Mouse (Mus musculus) liver, embryonic 14.5 days (tissue): ENCODE measurements around the gene Ehbp1l1. TPM values are rescaled to one million over a fixed set of nuclear protein-coding genes. Genes with fewer than 3 reads are reported as not detected.

Experiments
- ATAC-seq: fragments of 200-750 bp; cut with Nextera tagmentation; 2 replicates; pipeline ENCODE4 v1.8.0; 2017; ENCODE audit warnings: moderate number of reproducible peaks, mild to moderate bottlenecking, moderate library complexity; ENCODE audit not compliant: insufficient read depth
- DNase-seq, 3 experiments: peaks; one replicate each; pipeline ENCODE4 v3.0.0-alpha.2; 2012 to 2013; ENCODE audit warnings: low read depth in 3 of 3, low spot score in 3 of 3
- H3K27ac ChIP-seq: fragments of 300-500 bp; sonication (generic); 2 replicates; pipeline ENCODE4 v1.5.1; 2014; ENCODE audit warnings: moderate library complexity, mild to moderate bottlenecking, control low read depth, inconsistent platforms
- H3K27me3 ChIP-seq: fragments of 300-500 bp; sonication (generic); 2 replicates; pipeline ENCODE4 v1.6.1; 2014; ENCODE audit warnings: mild to moderate bottlenecking, low read length, moderate library complexity; ENCODE audit not compliant: control insufficient read depth, insufficient read depth
- H3K36me3 ChIP-seq: fragments of 300-500 bp; sonication (generic); replicated peaks from 2 replicates; pipeline ENCODE4 v1.6.1; 2014; ENCODE audit warnings: low read depth; ENCODE audit not compliant: control insufficient read depth, insufficient read depth
- H3K4me1 ChIP-seq, 2 experiments: fragments of 200-500 bp in 1 of 2; fragments of 300-500 bp in 1 of 2; sonication (generic) in 1 of 2; replicated peaks; 2 replicates each; pipeline ENCODE4 v1.6.1; 2012 to 2014; ENCODE audit warnings: antibody characterized with exemption in 1 of 2, inconsistent platforms in 1 of 2, low read length in 1 of 2; ENCODE audit not compliant: control insufficient read depth in 2 of 2, insufficient read depth in 2 of 2
- H3K4me2 ChIP-seq: fragments of 300-500 bp; sonication (generic); 2 replicates; pipeline ENCODE4 v1.6.1; 2014; ENCODE audit warnings: low read depth, mild to moderate bottlenecking, control low read depth, moderate library complexity
- H3K4me3 ChIP-seq, 2 experiments: fragments of 200-500 bp in 1 of 2; fragments of 300-500 bp in 1 of 2; sonication (generic) in 1 of 2; 2 replicates each; pipeline ENCODE4 v1.5.1; 2012 to 2014; ENCODE audit warnings: low read depth in 2 of 2, low read length in 2 of 2, mild to moderate bottlenecking in 2 of 2, control low read depth in 1 of 2, inconsistent platforms in 1 of 2, moderate library complexity in 1 of 2; ENCODE audit not compliant: insufficient read depth in 1 of 2
- H3K9ac ChIP-seq: fragments of 300-500 bp; sonication (generic); replicated peaks from 2 replicates; pipeline ENCODE4 v1.6.1; 2014; ENCODE audit warnings: mild to moderate bottlenecking, control low read depth, moderate library complexity
- H3K9me3 ChIP-seq: fragments of 300-500 bp; sonication (generic); 2 replicates; pipeline ENCODE4 v1.6.1; 2016; ENCODE audit warnings: low read length, mixed read lengths; ENCODE audit not compliant: control insufficient read depth
- CTCF ChIP-seq: IDR thresholded peaks from 2 replicates; pipeline ENCODE4 v1.5.1; 2016; ENCODE audit warnings: antibody characterized with exemption, low read depth, control low read depth
- EP300 ChIP-seq: IDR thresholded peaks from 2 replicates; pipeline ENCODE4 v1.6.1; 2016; ENCODE audit warnings: antibody characterized with exemption, low read depth
- WGBS: fragments of 180-500 bp; shearing (Covaris S2); extraction: QIAGEN DNeasy Blood & Tissue Kit; methylation state at CpG from one replicate; pipeline ENCODE4 v1.1.7; 2014; ENCODE audit not compliant: insufficient replicate concordance; 5-methylcytosine and 5-hydroxymethylcytosine counted together
- polyA plus RNA-seq, 2 experiments: library from polyadenylated mRNA; depleted of rRNA in 1 of 2; stranded (reverse) in 1 of 2; unstranded in 1 of 2; fragments of >200 nt; fragmentation: Nextera tagmentation in 1 of 2; extraction: Ambion mirVana in 1 of 2; gene quantifications; 2 replicates each; pipeline versions ENCODE4 v1.2.1 to v1.2.3; 2012 to 2014

Ehbp1l1 gene
- polyA plus RNA-seq, 2 experiments = 66.0 to 95.5 TPM

DNA sequence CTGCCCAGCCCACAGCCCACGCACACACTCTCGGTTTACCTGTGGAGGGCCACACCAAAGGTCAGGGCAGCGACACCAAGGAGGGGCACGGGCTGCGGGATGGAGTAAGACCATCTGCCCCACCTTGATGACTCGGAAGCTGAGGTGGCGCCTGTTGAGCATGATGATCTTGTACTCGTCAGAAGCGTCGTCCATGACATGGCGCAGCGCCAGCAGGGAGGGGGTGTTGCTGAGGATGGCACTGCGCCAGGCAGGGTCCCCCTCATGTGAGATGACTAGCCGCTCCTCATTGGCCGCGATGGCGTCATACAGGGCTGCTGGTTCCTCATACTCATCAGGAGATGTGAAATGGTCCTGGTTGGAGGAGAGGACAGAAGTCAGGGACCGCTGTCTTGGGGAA, 59.7 kb downstream of the Ehbp1l1 start:
- Histone ChIP-seq H3K9me3 (no peaks in the 10 kb centered on the region), H3K4me3 (no peak overlapping the region), H3K9ac (no peak overlapping the region; the same call in 1 of the 2 replicates), H3K4me2 (peak overlapping the region; percentile 95), H3K27ac (peak overlapping the region; percentile 97), H3K27me3 (no peaks in the 10 kb centered on the region), H3K4me1 (peaks cover 32 to 38% of the 10 kb centered on the region in 2 experiments), H3K36me3 (peaks cover 10% of the 10 kb centered on the region)
- ATAC-seq (no peak), DNase-seq (no peak)
- TF ChIP-seq EP300 = no peak
- no peak for TF ChIP-seq CTCF
- 92% methylated on average over 18 of the region's 18 CpGs for WGBS

DNA sequence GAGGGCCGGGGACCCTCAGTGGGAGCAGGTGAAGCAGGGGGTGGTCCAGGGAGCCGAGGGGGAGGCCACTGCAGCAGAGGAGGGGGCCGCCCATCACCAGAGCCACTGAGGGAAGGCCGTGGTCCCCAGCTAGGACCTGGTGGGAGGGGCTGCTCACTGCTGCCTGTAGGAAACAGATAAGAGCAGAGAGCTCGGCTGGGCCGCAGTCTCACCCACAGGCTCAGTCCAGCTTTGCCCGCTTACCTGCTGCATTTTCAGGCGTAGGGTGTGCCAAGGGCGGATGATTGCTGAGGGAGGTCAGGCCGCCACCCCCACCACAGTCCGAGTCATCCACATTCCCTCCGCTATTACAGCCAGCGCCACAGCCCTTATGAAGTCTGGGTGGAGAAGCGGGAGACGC, 60.7 kb downstream of the Ehbp1l1 start:
- Histone ChIP-seq H3K9ac (peak overlapping the region; percentile 80), H3K9me3 (no peaks in the 10 kb centered on the region), H3K27me3 (no peaks in the 10 kb centered on the region), H3K27ac (peak overlapping the region; percentile 97), H3K4me2 (peak overlapping the region; percentile 95), H3K4me3 (peak overlapping the region; percentile 12 to 79; a peak in 3 of 4 replicates), H3K36me3 (peaks cover 7% of the 10 kb centered on the region), H3K4me1 (peaks cover 34 to 39% of the 10 kb centered on the region in 2 experiments)
- 19% methylated on average over 15 of the region's 15 CpGs for WGBS
- DNase-seq (peak; percentile 85), ATAC-seq (peak; percentile 83)
- peak; percentile 47 for TF ChIP-seq CTCF
- TF ChIP-seq EP300 = peak; percentile 86

DNA sequence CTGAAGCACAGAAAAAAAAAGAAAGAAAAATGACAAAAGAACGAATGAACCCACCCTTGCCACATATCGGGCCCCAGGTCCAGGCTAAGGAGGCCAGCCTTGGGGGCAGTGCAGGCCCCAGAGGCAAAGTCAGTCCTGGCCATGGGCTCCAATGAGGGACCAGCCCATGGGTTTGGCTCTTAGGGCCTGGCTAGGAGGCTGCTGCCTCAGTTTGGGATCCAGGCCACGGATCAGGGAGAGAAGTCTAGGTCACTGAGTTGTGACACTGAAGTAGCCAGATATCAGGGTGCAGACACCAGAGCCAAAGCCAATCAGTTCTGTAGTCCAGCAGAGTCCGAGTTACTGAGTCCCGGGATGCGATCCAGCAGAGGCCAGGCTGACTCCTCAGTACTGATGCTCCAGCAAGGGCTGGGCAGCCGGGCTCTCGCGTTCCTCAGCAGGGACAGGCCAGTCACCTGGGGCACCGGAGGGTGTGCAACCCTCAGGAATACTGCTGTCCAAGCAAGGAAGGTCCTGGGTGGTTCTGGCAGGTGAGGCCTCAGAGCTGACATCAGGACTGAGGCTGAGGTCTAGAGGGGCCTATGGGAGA, 61.4 kb downstream of the Ehbp1l1 start:
- Histone ChIP-seq H3K4me1 (peaks cover 34 to 39% of the 10 kb centered on the region in 2 experiments), H3K36me3 (peaks cover 5% of the 10 kb centered on the region; the same call in 1 of the 2 replicates), H3K27ac (peak overlapping the region; percentile 97), H3K4me3 (peak overlapping the region; percentile 12 to 79; a peak in 3 of 4 replicates), H3K9me3 (no peaks in the 10 kb centered on the region), H3K9ac (peak overlapping the region; percentile 80), H3K27me3 (no peaks in the 10 kb centered on the region), H3K4me2 (peak overlapping the region; percentile 95)
- 74% methylated on average over 10 of the region's 10 CpGs for WGBS
- ATAC-seq (no peak), DNase-seq (no peak)
- TF ChIP-seq CTCF = no peak
- TF ChIP-seq EP300 = no peak

- peak within 1 kb of the TSS; percentile 80 for H3K9ac ChIP-seq
- ATAC-seq (peak; percentile 83), DNase-seq (peak; percentile 90 to 92 (median 91))
- WGBS = under 1% methylated on average over 32 of the region's 32 CpGs
- no peak for TF ChIP-seq EP300
- TF ChIP-seq CTCF = peak; percentile 32
- H3K9me3 ChIP-seq = no peaks in the 10 kb centered on the region
- H3K27me3 ChIP-seq = no peaks in the 10 kb centered on the region
- H3K36me3 ChIP-seq = peaks cover 20% of the 10 kb centered on the region
- H3K4me3 ChIP-seq = peak within 1 kb of the TSS; percentile 79 to 84
- peak within 1 kb of the TSS; percentile 97 for H3K27ac ChIP-seq
- peak within 1 kb of the TSS; percentile 95 for H3K4me2 ChIP-seq
- peaks cover 34 to 39% of the 10 kb centered on the region in 2 experiments for H3K4me1 ChIP-seq
Measured at GRCm38 (mm10) chr19:5662981-5663913, 62.9 kb downstream of the Ehbp1l1 start, which contains the start of gene Sipa1. Gene Sipa1, minus strand, starts transcription at chr19:5663707.

DNA sequence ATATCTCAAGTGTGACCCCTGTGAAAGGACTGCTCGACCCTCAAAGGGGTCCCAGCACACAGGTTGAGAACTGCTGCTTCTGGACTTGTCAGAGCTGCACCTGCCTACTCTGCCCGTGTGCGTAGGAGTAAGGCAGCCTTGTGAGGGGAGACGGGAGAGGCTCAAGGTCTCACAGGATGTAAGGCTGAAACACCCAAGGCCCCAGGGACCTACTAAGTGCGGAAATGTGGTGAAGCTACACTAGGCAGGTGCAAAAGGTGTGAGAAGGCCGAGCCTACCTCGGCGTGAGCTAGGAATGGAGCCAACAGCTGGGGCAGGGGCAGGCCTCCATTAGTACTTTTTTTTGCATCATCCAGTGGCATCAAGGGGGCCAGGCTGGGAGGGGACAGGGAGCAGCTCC, 63.8 kb downstream of the Ehbp1l1 start:
- Histone ChIP-seq H3K27ac (peak overlapping the region; percentile 97), H3K9me3 (no peaks in the 10 kb centered on the region), H3K27me3 (no peaks in the 10 kb centered on the region), H3K36me3 (peaks cover 24% of the 10 kb centered on the region), H3K4me1 (peaks cover 34 to 39% of the 10 kb centered on the region in 2 experiments), H3K4me3 (peak overlapping the region; percentile 79 to 84), H3K9ac (peak overlapping the region; percentile 80), H3K4me2 (peak overlapping the region; percentile 95)
- TF ChIP-seq EP300 = no peak
- TF ChIP-seq CTCF = no peak
- WGBS = 55% methylated on average over 8 of the region's 8 CpGs
- DNase-seq (no peak), ATAC-seq (no peak)
